Mouse (Mus musculus): ENCODE results near the gene Hist1h4i.

DNA sequence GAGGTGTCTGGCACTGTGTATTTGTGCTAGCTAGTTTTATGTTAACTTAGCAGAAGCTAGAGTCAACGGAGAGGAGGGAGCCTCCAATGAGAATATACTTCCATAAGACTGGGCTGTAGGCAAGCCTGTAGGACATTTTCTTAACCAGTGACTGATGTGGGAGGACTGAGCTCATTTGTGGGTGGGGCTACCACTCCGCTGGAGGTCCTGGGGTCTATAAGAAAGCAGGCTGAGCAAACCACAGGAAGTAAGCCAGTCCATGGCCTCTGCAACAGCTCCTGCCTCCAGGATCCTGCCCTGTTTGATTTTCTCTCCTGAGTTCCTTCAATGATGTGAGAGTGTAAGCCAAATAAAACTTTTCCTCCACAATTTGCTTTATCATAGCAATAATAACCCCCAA lies 4.1 kb upstream of the Hist1h4i start:
- no peak for TF ChIP-seq POLR2A (IDR thresholded peaks at IDR 0.05; ENCODE audit: extremely low read depth, insufficient read depth, low read length)
- no peak for TF ChIP-seq CTCF (IDR thresholded peaks at IDR 0.05; ENCODE audit: low read depth, low read length)

Data from liver, adult 2 months (tissue).